Mouse (Mus musculus): ENCODE results near the gene Msl2. TPM values are rescaled to one million over a fixed set of nuclear protein-coding genes. Genes with fewer than 3 reads are reported as not detected.

The Msl2 gene
- polyA plus RNA-seq, 1 experiment from 2014 or later: 6.2 TPM

DNA sequence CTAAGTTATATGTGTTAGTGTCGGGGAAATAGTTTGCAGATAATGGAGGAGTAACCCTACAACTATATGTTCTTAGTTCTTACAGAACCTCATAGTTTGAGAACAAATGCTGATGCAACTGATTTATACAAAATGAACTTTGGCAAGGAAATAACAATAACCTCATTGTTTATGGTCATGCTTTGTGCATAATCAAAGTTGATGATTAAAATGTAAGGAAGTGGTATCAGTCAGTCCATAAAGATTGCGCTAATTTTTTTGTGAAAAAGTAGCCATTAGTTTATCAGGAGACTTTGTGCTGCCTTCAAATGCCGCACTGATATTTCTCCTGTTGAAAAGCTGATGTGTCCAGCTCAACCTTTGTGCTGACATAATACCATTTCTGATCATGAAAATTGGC lies 28.4 kb downstream of the Msl2 start:
- WGBS: 95% methylated on average over 3 of the region's 3 CpGs
- H3K4me2 ChIP-seq (ENCODE audit: low read depth, low read length): no peak overlapping the region
- H3K27me3 ChIP-seq (replicated peaks; ENCODE audit: control insufficient read depth, insufficient read depth, low read length): no peaks in the 10 kb centered on the region
- no peak overlapping the region for H3K27ac ChIP-seq (replicated peaks; ENCODE audit: low read depth, low read length)
- no peak overlapping the region for H3K4me3 ChIP-seq (ENCODE audit: low read depth, low read length)
- no peaks in the 10 kb centered on the region for H3K4me1 ChIP-seq (ENCODE audit: control insufficient read depth, insufficient read depth, low read length)
- no peak for ATAC-seq (ENCODE audit: low read depth)
- peaks cover 4% of the 10 kb centered on the region; the same call in 1 of the 2 replicates for H3K9me3 ChIP-seq (ENCODE audit: control insufficient read depth, low read length)
- H3K9ac ChIP-seq (ENCODE audit: low read depth, low read length): no peak overlapping the region
- DNase-seq (ENCODE audit: low spot score): no peak
- peaks cover 52% of the 10 kb centered on the region for H3K36me3 ChIP-seq (ENCODE audit: control insufficient read depth, insufficient read depth, low read length)

- H3K27ac ChIP-seq (replicated peaks; ENCODE audit: low read depth, low read length): no peak overlapping the region
- ATAC-seq (ENCODE audit: low read depth): no peak
- H3K36me3 ChIP-seq (ENCODE audit: control insufficient read depth, insufficient read depth, low read length): peaks cover 56% of the 10 kb centered on the region
- peak; percentile 32 for DNase-seq (ENCODE audit: low spot score)
- H3K4me1 ChIP-seq (ENCODE audit: control insufficient read depth, insufficient read depth, low read length): no peaks in the 10 kb centered on the region
- no peak overlapping the region for H3K4me3 ChIP-seq (ENCODE audit: low read depth, low read length)
- no peaks in the 10 kb centered on the region for H3K27me3 ChIP-seq (replicated peaks; ENCODE audit: control insufficient read depth, insufficient read depth, low read length)
- H3K4me2 ChIP-seq (ENCODE audit: low read depth, low read length): no peak overlapping the region
- no peak overlapping the region for H3K9ac ChIP-seq (ENCODE audit: low read depth, low read length)
- 69% methylated on average over 11 of the region's 11 CpGs for WGBS
- H3K9me3 ChIP-seq (ENCODE audit: control insufficient read depth, low read length): no peaks in the 10 kb centered on the region
Observed at GRCm38 (mm10) chr9:101104931-101105330, 31.0 kb downstream of the Msl2 start.

GRCm38 (mm10) chr9:101105735-101106134 lies 31.8 kb downstream of the Msl2 start:
- no peak overlapping the region for H3K4me2 ChIP-seq (ENCODE audit: low read depth, low read length)
- no peak for ATAC-seq (ENCODE audit: low read depth)
- H3K27me3 ChIP-seq (replicated peaks; ENCODE audit: control insufficient read depth, insufficient read depth, low read length): no peaks in the 10 kb centered on the region
- H3K4me1 ChIP-seq (ENCODE audit: control insufficient read depth, insufficient read depth, low read length): no peaks in the 10 kb centered on the region
- H3K36me3 ChIP-seq (ENCODE audit: control insufficient read depth, insufficient read depth, low read length): peaks cover 51% of the 10 kb centered on the region
- no peak overlapping the region for H3K4me3 ChIP-seq (ENCODE audit: low read depth, low read length)
- DNase-seq (ENCODE audit: low spot score): no peak
- H3K27ac ChIP-seq (replicated peaks; ENCODE audit: low read depth, low read length): no peak overlapping the region
- no peaks in the 10 kb centered on the region for H3K9me3 ChIP-seq (ENCODE audit: control insufficient read depth, low read length)
- WGBS: 95% methylated on average over 6 of the region's 6 CpGs
- no peak overlapping the region for H3K9ac ChIP-seq (ENCODE audit: low read depth, low read length)

- no peak overlapping the region for H3K9ac ChIP-seq (ENCODE audit: low read depth, low read length)
- no peak overlapping the region for H3K4me2 ChIP-seq (ENCODE audit: low read depth, low read length)
- 73% methylated on average over 3 of the region's 3 CpGs for WGBS
- no peaks in the 10 kb centered on the region for H3K4me1 ChIP-seq (ENCODE audit: control insufficient read depth, insufficient read depth, low read length)
- no peak for DNase-seq (ENCODE audit: low spot score)
- H3K9me3 ChIP-seq (ENCODE audit: control insufficient read depth, low read length): no peaks in the 10 kb centered on the region
- H3K27ac ChIP-seq (replicated peaks; ENCODE audit: low read depth, low read length): no peak overlapping the region
- H3K27me3 ChIP-seq (replicated peaks; ENCODE audit: control insufficient read depth, insufficient read depth, low read length): no peaks in the 10 kb centered on the region
- H3K36me3 ChIP-seq (ENCODE audit: control insufficient read depth, insufficient read depth, low read length): peaks cover 37% of the 10 kb centered on the region
- no peak overlapping the region for H3K4me3 ChIP-seq (ENCODE audit: low read depth, low read length)
- no peak for ATAC-seq (ENCODE audit: low read depth)
Observed at GRCm38 (mm10) chr9:101107386-101107785, 33.5 kb downstream of the Msl2 start.

- no peak overlapping the region for H3K9ac ChIP-seq (ENCODE audit: low read depth, low read length)
- ATAC-seq (ENCODE audit: low read depth) (peak; percentile 27; the same call in 1 of the 2 replicates), DNase-seq (ENCODE audit: low spot score) (peak; percentile 77)
- no peak overlapping the region for H3K4me3 ChIP-seq (ENCODE audit: low read depth, low read length)
- H3K36me3 ChIP-seq (ENCODE audit: control insufficient read depth, insufficient read depth, low read length): peaks cover 27% of the 10 kb centered on the region
- H3K4me2 ChIP-seq (ENCODE audit: low read depth, low read length): no peak overlapping the region
- H3K9me3 ChIP-seq (ENCODE audit: control insufficient read depth, low read length): no peaks in the 10 kb centered on the region
- H3K4me1 ChIP-seq (ENCODE audit: control insufficient read depth, insufficient read depth, low read length): no peaks in the 10 kb centered on the region
- H3K27me3 ChIP-seq (replicated peaks; ENCODE audit: control insufficient read depth, insufficient read depth, low read length): no peaks in the 10 kb centered on the region
- H3K27ac ChIP-seq (replicated peaks; ENCODE audit: low read depth, low read length): no peak overlapping the region
- 37% methylated on average over 3 of the region's 3 CpGs for WGBS
Observed at GRCm38 (mm10) chr9:101110013-101110412, 36.1 kb downstream of the Msl2 start.

DNA sequence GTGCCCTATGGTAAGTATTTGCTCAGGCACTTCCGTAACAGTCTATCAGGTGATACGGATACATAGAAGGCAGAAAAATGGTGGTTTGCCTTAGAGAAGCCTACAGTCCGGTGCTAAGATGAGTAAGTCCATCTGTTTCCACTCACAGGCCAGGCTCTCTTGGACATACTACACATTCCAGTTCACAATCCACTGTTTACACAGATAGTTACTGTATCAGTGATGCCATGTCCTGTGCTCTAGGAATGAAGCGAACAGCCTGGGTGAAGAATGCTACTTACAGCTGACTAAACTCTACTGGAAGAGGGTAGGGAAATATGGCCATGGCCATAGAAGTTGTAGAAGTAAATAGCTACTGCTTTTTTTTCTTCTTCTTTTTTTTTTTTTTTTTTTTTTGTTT lies 39.4 kb downstream of the Msl2 start:
- ATAC-seq (ENCODE audit: low read depth) (no peak), DNase-seq (ENCODE audit: low spot score) (no peak)
- Histone ChIP-seq H3K9ac (ENCODE audit: low read depth, low read length) (no peak overlapping the region), H3K36me3 (ENCODE audit: control insufficient read depth, insufficient read depth, low read length) (0 out of 2 replicates have a peak, but pooled peaks cover 8% of the 10 kb centered on the region), H3K4me3 (ENCODE audit: low read depth, low read length) (no peak overlapping the region), H3K27ac (replicated peaks; ENCODE audit: low read depth, low read length) (no peak overlapping the region), H3K27me3 (replicated peaks; ENCODE audit: control insufficient read depth, insufficient read depth, low read length) (no peaks in the 10 kb centered on the region), H3K9me3 (ENCODE audit: control insufficient read depth, low read length) (no peaks in the 10 kb centered on the region), H3K4me2 (ENCODE audit: low read depth, low read length) (no peak overlapping the region), H3K4me1 (ENCODE audit: control insufficient read depth, insufficient read depth, low read length) (no peaks in the 10 kb centered on the region)
- 76% methylated on average over 4 of the region's 4 CpGs for WGBS

DNA sequence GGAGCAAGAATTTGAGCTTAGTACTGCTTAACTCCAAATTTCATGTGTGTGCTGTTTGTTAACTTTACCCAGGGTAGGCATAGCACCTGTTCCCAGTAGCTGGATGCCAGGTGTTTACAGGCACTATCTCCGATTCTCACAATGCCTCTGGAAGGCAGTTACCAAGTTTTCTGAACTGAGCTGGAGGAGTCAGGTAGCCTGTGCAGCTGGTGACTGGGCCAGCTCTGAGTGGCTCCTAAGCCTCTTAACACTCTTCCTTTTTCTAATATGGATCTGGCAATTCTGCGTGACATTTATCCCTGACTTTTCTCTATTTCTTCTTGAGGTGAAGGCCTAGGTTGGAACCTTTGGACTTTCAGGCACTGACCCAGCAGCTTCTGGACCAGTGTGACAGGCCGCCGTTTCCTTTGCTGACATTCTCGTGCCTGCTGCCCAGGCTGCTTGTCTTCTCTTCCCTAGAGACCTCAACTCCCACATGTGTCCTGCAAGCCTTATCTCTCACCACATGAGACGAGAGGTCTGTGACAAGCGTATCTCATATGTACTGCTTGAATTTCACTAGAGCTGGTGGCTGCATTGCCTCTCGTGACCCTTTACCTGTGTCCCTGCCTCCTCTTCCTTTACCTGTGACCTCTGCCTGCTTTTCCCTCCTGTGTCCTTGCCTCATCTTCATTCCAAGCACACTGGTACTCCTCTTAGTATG lies 40.4 kb downstream of the Msl2 start:
- H3K36me3 ChIP-seq (ENCODE audit: control insufficient read depth, insufficient read depth, low read length): 0 out of 2 replicates have a peak, but pooled peaks cover 8% of the 10 kb centered on the region
- H3K9me3 ChIP-seq (ENCODE audit: control insufficient read depth, low read length): no peaks in the 10 kb centered on the region
- no peak overlapping the region for H3K4me3 ChIP-seq (ENCODE audit: low read depth, low read length)
- ATAC-seq (ENCODE audit: low read depth) (no peak), DNase-seq (ENCODE audit: low spot score) (no peak)
- 78% methylated on average over 8 of the region's 8 CpGs for WGBS
- no peak overlapping the region for H3K4me2 ChIP-seq (ENCODE audit: low read depth, low read length)
- H3K9ac ChIP-seq (ENCODE audit: low read depth, low read length): no peak overlapping the region
- no peak overlapping the region for H3K27ac ChIP-seq (replicated peaks; ENCODE audit: low read depth, low read length)
- H3K4me1 ChIP-seq (ENCODE audit: control insufficient read depth, insufficient read depth, low read length): no peaks in the 10 kb centered on the region
- no peaks in the 10 kb centered on the region for H3K27me3 ChIP-seq (replicated peaks; ENCODE audit: control insufficient read depth, insufficient read depth, low read length)

DNA sequence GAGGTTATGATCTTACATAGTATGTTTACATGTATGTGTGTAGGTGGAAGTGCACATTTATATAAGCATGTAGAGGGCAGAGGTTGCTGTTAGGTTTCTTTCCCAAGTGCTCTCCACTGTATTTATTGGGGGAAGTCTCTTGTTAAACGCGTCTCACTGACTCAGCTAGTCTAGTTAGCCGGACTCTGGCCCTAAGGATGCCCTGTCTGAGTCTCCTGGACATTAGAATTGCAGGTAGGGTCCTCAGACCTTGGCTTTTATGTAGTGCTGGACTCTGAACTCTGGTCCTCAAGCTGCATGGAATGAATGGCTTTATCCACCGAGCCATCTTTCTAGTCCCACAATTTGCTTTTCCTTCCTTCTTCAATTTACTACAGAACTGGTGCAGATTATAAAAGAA lies 69.7 kb downstream of the Msl2 start:
- no peaks in the 10 kb centered on the region for H3K4me1 ChIP-seq (ENCODE audit: control insufficient read depth, insufficient read depth, low read length)
- H3K9me3 ChIP-seq (ENCODE audit: control insufficient read depth, low read length): peaks cover 3% of the 10 kb centered on the region; the same call in 1 of the 2 replicates
- no peak overlapping the region for H3K4me2 ChIP-seq (ENCODE audit: low read depth, low read length)
- DNase-seq (ENCODE audit: low spot score) (no peak), ATAC-seq (ENCODE audit: low read depth) (no peak)
- no peak overlapping the region for H3K27ac ChIP-seq (replicated peaks; ENCODE audit: low read depth, low read length)
- peaks cover 52% of the 10 kb centered on the region for H3K36me3 ChIP-seq (ENCODE audit: control insufficient read depth, insufficient read depth, low read length)
- no peak overlapping the region for H3K4me3 ChIP-seq (ENCODE audit: low read depth, low read length)
- H3K27me3 ChIP-seq (replicated peaks; ENCODE audit: control insufficient read depth, insufficient read depth, low read length): no peaks in the 10 kb centered on the region
- H3K9ac ChIP-seq (ENCODE audit: low read depth, low read length): no peak overlapping the region
- 96% methylated on average over 4 of the region's 4 CpGs for WGBS

DNA sequence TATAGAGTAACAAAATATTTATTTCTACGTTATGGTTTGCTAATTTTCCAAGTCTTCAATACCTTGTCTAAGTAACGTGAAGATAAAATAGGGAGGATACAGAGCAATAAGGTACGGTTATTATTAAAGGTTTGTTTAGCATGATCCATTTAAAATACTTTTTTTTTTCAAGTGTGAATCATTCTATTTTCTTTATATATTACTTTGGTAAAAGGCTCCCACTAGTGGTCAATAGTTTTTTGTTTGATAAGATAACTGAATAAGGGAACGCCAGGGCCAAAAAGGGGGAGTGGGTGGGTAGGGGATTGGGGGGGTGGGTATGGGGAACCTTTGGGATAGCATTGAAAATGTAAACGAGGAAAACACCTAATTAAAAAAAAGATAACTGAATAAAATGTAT lies 79.0 kb downstream of the Msl2 start:
- no peak overlapping the region for H3K4me2 ChIP-seq (ENCODE audit: low read depth, low read length)
- H3K4me1 ChIP-seq (ENCODE audit: control insufficient read depth, insufficient read depth, low read length): no peaks in the 10 kb centered on the region
- 73% methylated on average over 5 of the region's 5 CpGs for WGBS
- no peak overlapping the region for H3K4me3 ChIP-seq (ENCODE audit: low read depth, low read length)
- no peak overlapping the region for H3K9ac ChIP-seq (ENCODE audit: low read depth, low read length)
- ATAC-seq (ENCODE audit: low read depth): no peak
- peak; percentile 10 for DNase-seq (ENCODE audit: low spot score)
- H3K9me3 ChIP-seq (ENCODE audit: control insufficient read depth, low read length): no peaks in the 10 kb centered on the region
- H3K36me3 ChIP-seq (ENCODE audit: control insufficient read depth, insufficient read depth, low read length): peaks cover 26% of the 10 kb centered on the region
- H3K27ac ChIP-seq (replicated peaks; ENCODE audit: low read depth, low read length): no peak overlapping the region
- H3K27me3 ChIP-seq (replicated peaks; ENCODE audit: control insufficient read depth, insufficient read depth, low read length): no peaks in the 10 kb centered on the region

All from embryonic facial prominence, embryonic 14.5 days (tissue).